Mouse (Mus musculus): ENCODE data around the gene Ift81.

The Ift81 gene

DNA sequence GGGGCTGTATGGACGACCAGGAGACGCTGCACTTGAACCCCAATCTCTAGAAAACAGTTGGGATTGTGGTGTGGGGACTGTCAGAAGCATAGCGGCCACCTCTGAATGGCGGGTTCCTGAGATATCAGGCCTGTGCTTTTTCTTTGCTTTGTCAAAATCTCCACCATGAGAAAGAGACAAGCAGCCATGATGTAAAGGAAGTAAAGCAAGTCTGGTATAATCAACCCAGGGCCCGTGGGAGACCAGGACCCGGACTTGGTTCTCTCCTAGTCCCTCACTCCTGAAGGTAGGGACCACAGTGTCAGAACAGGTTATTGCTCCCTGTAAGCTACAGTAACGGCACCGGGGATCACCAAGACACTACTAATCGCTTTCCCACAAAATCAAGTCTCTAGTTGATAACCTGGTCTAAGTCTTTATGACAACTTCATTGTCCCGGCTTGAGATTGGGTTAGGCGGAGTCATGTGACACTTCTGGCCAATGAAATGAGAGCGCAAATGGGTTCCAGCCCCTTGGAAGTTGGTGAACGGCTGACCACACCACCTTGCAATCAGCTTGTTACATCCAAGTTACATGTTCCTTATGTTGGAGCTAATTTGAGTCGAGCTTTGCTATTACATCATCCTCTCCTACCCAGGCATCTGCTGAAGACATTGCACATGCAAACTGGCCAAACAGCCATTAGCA, 11.4 kb upstream of the Ift81 start:
- DNase-seq (ENCODE audit: low read depth, low spot score), result no peak

DNA sequence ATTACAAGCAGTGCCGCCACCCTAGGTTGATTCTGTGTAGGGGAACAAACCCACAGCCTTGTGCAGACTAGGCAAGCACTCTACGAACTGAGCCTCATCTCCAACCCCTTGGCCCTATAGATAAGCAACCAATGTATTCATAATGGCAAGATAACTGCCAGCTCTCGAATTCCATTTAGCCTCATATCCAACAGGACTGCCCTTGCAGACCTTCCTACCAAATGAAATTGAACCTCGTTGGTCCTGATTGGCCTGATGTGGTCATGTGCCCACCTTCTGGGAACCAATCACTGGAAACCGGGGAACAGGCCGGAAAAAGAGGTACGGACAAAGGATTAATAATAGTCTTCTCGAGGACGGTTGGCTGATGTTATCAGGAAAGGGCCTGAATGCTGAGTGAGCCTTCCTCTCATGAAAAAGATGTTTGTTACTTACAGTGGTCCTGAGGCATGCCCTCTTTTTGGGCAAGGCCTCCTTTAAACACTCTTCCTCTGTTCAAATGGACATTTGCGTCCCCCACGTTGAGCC, 10.7 kb upstream of the Ift81 start:
- DNase-seq (ENCODE audit: low read depth, low spot score), result no peak

DNA sequence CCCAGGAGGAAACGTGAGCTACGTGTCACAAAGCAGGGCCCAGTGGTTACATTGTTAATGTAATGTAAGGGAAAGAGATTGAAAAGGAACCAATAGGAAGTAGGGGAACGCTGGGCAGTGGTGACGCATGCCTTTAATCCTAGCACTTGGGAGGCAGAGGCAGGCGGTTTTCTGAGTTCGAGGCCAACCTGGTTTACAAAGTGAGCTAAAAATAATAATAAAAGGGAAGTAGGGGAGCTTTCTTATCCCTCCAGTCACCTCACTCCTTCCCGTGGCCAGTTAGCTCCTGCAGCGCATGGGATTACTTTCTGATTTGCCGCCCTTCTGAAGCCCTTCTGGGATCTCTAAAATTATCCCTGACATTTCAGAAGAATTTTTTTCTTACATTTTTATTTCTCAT, 9.5 kb upstream of the Ift81 start:
- no peak for DNase-seq (ENCODE audit: low read depth, low spot score)

DNA sequence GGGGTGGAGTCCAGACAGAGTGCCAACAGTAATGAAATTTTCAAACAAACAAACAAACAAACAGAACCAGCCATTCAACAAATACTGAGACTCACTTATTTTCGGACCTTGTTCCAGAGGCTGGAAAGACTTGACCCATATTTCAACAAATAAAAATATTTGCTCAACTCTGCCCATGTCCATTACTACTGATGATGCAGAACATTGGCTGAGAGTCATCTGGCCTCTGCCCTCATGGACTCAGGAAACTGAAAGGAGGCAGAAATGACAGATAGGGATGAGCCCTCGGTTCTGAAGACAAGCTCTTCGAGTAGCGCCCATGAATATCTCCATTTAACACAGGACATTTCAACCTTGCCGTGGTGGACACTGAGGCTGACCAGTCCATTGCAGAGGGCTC, 8.2 kb upstream of the Ift81 start:
- DNase-seq (ENCODE audit: low read depth, low spot score), result no peak

DNA sequence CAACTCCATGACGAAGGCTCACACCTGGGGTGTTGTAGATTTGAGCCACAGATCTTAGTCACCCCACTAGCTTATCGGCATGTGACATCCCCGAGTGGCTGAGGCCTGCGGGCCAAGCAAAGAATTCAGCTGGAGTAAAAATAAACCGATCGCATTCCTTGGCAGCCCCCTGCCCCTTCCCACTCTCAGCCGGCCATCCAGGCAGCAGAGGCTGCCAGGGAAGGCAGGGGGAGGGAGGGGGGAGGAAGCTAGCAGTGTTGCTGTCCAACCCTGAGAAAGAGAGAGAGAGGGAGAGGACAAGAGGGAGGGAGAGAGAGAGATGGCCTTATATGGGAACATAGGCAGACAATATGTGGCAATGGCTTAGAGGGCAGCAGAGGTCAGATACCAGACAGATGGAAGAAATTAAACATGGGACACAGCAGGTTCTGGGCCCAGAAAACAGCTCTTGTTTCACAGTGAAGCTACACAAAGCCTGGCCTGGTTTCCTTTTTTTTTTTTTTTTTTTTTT, 7.1 kb upstream of the Ift81 start:
- DNase-seq (ENCODE audit: low read depth, low spot score), result peak; percentile 81

DNA sequence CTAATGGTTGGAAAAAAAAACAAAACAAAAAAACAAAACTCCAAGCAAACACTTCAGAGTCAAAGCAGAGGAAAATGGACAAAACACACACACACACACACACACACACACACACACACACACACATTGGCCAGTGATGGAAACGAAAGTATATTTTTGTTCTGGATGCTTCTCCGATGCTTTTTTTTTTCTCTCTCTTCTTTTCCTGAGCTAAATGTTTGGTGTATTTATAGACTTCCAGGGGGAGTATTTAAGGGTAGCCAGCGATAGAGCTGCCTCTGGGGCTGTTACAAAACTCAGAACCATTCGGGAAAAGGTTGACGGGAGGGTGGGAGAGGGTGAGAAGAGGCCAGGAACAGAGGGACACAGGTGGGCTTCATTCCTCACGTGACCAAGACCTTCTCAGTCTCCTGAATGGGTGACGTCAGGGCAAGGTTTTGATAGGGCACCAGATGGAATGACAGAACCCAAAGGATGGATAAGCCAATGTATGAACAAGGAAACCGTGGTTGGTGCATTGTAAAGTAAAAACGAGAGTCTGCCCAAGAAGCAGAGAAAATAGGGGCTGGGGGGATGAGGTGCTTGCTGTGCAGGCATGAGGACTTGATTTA, 5.5 kb upstream of the Ift81 start:
- DNase-seq (ENCODE audit: low read depth, low spot score), result no peak

DNA sequence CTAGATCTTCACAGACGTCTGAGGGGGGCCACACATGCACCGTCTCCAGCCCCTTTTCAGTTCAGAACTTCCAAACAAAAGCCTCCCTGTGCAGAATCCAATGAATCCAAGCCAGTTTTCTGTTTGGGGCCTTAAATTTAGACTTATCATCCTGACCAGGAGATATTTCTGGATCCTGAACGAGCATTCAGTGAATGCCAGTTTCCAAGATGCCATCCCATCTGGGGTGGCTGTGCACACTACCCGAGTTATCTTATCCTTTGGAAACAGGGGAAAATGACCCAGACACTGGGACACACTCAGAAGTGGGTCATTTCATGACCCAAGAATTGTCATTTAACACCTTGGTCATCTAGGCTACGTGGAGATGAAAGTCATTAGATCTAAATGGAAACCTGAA, 3.4 kb upstream of the Ift81 start:
- DNase-seq (ENCODE audit: low read depth, low spot score), result no peak

DNA sequence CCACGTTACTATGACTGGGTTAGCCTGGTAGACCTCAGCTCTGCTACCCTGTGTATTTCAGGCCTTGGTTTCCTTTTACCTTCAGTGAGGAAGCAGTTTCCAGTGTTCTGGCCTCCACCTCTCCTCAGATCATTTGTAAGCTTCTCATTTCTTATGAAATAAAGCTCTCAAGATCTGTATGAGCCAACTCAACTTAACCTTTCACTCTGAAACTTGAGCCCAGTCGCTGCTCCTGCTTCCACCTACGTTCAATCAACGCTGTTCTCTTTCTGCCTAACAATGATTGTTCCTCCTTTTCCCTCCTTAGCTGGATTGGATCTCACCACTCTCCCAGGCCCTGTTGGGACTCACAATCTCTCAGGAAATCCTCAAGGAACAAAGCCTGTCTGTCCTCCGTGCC, 2.7 kb downstream of the Ift81 start:
- DNase-seq (ENCODE audit: low read depth, low spot score), result no peak

DNA sequence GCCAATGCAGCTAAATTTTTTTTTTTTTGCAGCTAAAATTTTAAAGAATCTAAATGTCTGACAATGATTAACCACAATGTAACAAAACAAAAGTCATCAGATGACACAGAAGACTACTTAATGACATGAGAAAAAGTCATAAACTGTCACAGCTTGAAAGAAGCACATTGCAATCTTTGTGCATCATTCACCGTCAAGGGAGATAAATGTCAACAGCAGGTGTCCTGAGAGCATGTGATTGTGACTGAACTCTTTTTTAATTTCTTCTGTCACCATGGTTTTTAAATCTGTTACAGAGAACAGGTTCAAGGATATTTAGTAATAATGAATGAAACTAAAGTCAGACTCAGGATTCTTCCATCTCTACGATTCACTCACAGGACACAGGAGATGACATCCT, 9.4 kb downstream of the Ift81 start:
- no peak for DNase-seq (ENCODE audit: low read depth, low spot score)

DNA sequence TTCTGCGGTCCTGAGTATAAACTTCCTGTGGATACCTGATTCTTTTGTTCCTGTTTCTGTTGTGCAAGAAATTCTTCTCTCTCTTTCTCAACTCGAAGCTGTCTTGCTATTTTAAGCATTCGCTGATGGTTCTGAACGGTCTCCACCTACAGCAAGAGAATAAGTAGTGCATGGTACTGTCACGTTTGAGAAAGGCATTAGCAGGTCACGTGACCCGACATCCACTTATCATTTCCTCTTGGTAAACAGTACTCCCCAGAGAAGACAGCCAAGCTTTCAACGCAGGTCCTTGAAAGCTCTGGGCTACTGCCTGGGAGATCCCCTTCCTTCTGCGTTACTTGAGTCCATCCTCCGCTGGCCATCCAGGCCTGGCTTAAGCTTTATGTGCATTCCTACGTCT, 12.1 kb downstream of the Ift81 start:
- DNase-seq (ENCODE audit: low read depth, low spot score), result no peak

DNA sequence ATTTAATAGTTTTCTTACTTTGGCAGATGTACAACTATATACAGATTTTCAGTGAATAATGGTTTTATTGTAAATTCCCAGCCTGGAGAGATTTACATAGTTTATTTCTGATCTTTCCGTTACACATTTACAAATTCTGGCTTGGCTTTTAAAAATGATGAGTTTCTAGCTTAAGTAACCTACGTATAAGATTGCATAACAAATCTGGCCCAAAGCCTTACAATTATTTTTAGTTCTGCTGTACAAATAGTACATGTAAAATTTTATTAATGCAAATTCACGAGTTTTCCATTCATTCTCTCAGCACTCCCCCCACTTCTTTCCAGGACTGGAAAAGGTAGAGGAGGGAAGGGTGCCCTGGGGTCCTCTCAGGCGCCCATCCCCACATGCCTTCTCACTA, 18.8 kb downstream of the Ift81 start:
- DNase-seq (ENCODE audit: low read depth, low spot score), result no peak

DNA sequence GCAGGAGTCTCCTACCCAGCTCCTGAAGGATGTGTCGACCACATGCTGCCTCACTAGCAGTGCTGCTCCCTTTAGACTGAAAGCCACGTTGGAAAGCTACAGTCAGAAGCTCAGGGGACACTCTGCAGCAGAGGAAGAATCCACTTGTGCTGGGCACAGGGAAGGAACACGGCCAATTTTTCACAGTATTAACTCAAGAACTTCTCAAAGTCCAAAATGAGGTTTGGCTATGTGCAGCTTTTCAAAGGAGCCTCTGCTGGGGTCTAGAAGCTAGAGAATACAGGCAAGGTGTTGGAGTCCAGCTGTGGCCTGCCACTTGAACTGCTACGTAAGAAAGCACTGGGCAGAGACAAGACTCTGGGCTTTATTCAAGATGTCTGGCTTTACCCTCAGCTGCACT, 24.4 kb downstream of the Ift81 start:
- no peak for DNase-seq (ENCODE audit: low read depth, low spot score)

DNA sequence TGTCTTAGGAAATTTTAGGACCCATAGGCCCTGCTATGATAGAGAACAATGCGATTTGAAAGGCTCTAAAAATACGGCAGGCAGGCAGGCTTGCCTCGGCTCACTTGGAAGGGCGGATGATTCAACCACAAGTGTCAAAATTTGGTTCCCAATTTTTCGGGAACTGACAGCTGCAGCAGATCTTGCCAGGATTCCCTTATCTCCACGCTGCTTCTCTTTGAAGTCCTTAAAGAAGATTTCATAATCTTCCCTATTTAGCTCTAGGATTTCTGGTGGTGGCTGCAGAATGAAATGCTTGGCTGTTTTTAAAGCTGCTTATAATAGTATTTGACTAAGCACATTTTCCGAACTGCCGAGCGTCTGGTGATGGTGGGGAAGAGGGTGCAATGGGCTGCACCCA, 28.8 kb downstream of the Ift81 start:
- DNase-seq (ENCODE audit: low read depth, low spot score), result no peak

DNA sequence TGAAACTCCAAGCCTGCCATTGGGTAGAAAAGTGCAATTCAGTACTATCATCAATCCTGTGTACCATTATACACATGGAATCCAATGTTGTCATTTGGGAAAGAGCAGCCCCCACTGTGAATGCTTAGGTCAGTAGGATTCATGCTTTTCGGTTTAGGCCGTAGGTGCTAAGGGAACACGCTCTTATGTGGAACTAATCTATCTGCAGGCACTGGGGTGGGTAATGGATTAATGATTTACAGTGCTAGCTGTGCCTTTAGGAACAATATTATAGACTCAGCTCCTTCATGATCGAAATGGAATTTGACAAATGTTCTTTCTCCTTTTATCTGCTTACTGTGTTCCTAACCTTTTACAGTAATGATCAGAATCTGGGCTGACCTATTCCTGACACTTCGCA, 30.2 kb downstream of the Ift81 start:
- DNase-seq (ENCODE audit: low read depth, low spot score), result no peak

DNA sequence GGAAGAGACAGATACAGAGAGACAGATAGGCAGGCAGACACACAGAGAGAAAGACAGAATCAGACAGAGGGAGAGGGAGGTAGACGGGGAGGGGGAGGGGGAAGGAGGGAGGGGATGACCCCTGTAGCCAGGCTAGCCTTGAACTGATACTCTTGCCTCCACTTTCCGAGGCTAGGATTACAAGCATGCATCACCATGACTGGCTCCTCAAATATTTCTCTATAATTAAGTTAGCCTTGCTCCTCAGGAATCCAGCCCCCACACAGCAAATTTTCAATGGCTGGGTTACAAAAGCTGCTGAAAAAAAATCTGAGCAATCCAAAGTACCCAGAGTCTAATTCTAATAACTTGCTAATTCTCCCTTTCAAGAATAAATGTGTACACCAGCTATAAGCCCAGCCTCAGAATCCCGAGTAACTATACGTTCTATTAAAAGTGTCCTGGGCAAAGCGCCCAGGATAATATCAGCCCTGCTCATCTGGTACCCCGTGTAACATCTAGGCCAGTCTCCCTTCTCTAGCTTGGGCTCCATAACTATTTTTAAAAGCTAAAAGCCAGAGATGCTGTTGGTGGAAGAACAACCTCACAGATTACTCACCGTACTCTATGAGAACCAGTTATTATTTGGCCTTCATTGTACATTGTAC, 37.5 kb downstream of the Ift81 start:
- no peak for DNase-seq (ENCODE audit: low read depth, low spot score)

DNA sequence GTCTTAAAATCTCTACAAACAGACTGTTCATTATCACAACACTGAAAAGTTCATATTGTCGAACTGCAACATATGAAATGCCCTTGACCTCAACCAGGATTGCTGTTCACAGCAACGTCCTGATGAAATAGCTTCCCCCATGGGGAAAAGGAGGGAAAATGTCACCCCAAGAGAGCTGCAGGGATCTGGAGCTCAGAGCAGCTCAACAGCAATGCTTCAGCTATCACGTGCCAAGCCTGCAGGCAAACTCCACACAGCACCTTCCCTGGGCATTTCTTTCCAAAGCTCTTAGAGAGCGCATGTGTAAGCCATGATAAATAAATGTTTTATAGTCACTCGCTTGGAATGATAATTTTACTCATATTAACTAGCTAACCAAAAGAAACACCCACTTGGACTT, 42.3 kb downstream of the Ift81 start:
- no peak for DNase-seq (ENCODE audit: low read depth, low spot score)

DNA sequence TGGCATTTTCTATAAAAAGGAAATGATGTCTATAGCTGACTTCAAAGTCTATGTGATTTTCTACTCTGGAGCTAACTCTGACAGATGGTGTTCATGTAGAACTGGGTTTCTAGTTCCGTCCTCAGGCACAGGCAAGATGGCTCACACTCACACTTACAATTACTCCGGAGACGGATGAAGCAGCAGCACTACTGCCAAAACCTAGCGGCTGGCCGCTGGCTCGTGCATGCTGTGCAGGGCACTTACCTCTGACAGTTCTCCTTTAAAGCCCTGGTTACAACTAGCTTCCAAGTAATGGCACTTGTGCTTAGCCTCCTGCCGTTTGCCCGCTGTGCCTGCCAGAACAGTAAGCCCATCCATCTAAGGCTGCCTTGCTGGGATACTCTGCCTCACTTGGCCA, 47.7 kb downstream of the Ift81 start:
- DNase-seq (ENCODE audit: low read depth, low spot score), result no peak

DNA sequence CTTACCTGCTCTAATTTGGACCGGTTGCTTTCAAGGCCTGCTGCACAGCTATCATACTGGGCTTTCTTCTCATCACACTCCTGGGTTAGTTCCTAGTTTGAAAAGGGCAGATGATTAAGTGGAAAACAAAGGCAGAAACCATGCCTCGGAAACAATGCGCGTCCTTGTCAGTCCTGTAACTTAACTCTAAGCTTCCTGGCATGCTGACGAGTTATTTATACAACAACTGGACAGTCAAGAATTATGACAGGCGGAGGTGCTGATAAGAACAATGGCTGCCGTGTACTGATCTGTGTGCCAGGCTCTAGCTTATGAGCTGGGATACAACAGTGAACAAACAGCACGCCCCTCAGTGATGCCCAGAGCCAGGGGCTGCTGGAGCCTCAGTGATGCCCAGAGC, 53.7 kb downstream of the Ift81 start:
- no peak for DNase-seq (ENCODE audit: low read depth, low spot score)

DNA sequence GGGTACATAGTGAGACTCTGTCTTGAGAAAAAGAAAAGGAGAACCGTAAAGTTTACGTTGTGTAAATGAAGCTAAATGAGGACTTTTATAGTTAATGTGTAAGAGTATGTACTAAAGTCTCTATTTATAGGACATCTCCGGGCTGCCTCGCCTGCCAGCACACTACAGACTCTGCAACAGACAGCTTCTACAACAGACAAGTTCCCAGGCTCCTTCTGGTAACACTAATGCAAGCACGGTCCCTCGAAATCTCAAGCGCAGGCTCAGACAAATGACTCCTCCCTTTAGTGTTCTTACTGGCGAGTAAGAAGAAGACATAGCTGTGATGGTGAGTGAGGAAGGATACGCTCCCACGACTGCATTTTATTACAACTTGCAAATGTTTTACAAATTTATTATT, 56.2 kb downstream of the Ift81 start:
- no peak for DNase-seq (ENCODE audit: low read depth, low spot score)

DNA sequence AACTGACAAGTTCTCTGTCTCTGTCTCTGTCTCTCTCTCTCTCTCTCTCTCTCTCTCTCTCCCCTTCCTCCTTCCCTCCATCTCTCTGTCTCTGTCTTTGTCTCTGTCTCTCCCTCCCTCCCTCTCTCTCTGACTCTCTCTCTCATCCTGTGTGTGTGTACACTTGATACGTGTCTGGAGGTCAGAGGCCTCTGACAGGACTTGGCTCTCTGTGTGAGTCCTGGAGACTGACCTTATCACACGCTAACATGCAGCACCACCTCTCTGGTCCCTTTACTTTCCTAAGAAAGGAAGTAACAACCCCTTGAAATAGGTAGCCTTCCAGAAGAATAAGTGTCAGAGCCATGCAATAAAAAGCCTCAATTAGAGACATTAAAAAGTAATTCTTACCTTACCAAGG, 59.2 kb downstream of the Ift81 start:
- DNase-seq (ENCODE audit: low read depth, low spot score), result no peak

DNA sequence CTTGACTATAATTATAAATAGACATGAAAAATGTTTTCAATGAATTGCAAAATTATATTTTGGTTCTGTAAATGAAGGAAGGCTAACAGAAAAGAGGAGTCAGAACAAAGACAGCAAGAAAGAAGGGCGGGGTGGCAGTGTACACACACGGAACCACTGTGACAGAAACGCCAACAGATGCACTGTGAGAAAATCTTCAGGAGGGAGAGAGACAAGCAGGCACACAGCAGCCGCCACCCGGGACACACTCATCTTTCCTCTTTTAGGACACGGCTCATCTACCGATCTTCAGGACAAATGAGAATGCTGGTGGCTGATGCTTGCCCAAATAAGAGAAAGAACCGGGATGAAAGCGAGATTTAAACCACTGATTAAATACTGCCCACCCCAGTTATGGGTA, 61.7 kb downstream of the Ift81 start:
- no peak for DNase-seq (ENCODE audit: low read depth, low spot score)

DNA sequence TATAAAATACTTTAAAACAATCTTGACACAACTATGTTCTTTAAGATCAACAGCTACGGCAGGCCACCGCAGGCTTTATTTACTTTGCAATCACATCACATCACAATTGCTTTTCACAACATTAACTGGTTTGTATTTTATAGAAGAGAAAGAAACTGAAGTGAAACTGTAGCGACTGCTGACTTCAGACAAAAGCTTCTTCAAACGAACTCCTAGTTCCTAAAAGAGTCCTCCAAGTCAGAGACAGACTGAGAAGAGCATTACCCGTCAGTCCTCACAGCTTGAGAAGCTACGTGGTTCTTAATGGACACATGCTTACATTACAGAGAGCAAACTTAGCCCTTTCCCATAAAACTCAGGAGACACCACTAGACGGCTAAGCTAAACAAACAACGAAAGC, 63.9 kb downstream of the Ift81 start:
- DNase-seq (ENCODE audit: low read depth, low spot score), result no peak

DNA sequence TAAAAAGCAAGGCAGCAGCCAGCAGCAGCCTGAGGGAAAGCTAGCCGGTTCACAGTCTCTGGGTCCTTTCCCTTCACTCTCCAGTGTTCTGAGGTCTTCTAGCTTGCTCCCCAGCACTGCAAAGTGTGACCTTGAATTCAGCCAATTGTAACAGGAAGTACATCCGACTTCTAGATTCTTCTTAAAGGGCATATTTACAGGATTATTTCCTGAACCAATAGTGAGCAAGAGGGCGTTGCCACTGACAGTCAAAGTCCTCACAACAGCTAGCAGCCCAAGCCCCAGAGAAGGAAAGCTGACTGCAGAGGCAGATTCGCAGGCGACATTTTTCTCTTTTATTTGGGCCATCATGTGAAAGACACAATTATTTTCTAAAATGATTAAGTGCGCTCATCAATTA, 65.6 kb downstream of the Ift81 start:
- DNase-seq (ENCODE audit: low read depth, low spot score), result no peak

Data from forelimb bud, embryonic 11.5 days (tissue).